Mouse (Mus musculus) MEL (cell line): ENCODE measurements around the gene Ppargc1a. TPM values are rescaled to one million over a fixed set of nuclear protein-coding genes. Genes with fewer than 3 reads are reported as not detected.

Experiments
- DNase-seq: peaks from one replicate; pipeline ENCODE4 v3.0.0; 2011; ENCODE audit warnings: low read depth, low spot score
- H3K27ac ChIP-seq: 2 replicates; pipeline ENCODE4 v1.5.1; 2012; ENCODE audit warnings: low read depth, mild to moderate bottlenecking, control low read depth, low read length, moderate library complexity; ENCODE audit not compliant: control insufficient read depth
- H3K27me3 ChIP-seq, 2 experiments: fragments of 150-350 bp in 1 of 2; sonication (generic) in 1 of 2; 2 replicates each; pipeline ENCODE4 v1.6.1; 2012; ENCODE audit warnings: low read length in 2 of 2, mild to moderate bottlenecking in 2 of 2, improper control_type of control experiment in 1 of 2, moderate library complexity in 1 of 2; ENCODE audit not compliant: insufficient read depth in 2 of 2, control insufficient read depth in 1 of 2
- H3K36me3 ChIP-seq, 2 experiments: 2 replicates each; pipeline ENCODE4 v1.6.1; 2012 to 2014; ENCODE audit warnings: low read length in 2 of 2, improper control_type of control experiment in 1 of 2, inconsistent platforms in 1 of 2, mild to moderate bottlenecking in 1 of 2; ENCODE audit not compliant: insufficient read depth in 2 of 2, control insufficient read depth in 1 of 2
- H3K4me1 ChIP-seq, 2 experiments: fragments of 150-350 bp in 1 of 2; sonication (generic) in 1 of 2; 2 replicates each; pipeline ENCODE4 v1.6.1; 2012; ENCODE audit warnings: low read length in 2 of 2, improper control_type of control experiment in 1 of 2, mild to moderate bottlenecking in 1 of 2; ENCODE audit not compliant: insufficient read depth in 2 of 2, control insufficient read depth in 1 of 2
- H3K4me3 ChIP-seq, 2 experiments: fragments of 150-350 bp in 1 of 2; sonication (generic) in 1 of 2; 2 replicates each; pipeline ENCODE4 v1.5.1; 2012; ENCODE audit warnings: low read depth in 2 of 2, low read length in 2 of 2, mild to moderate bottlenecking in 2 of 2, moderate library complexity in 2 of 2, control low read depth in 1 of 2, improper control_type of control experiment in 1 of 2; ENCODE audit not compliant: control insufficient read depth in 1 of 2, insufficient read depth in 1 of 2
- H3K79me2 ChIP-seq: 2 replicates; pipeline ENCODE4 v1.6.1; 2012; ENCODE audit warnings: mild to moderate bottlenecking, low read length, moderate library complexity; ENCODE audit not compliant: control insufficient read depth, poor library complexity, insufficient read depth
- H3K9ac ChIP-seq: 2 replicates; pipeline ENCODE4 v1.6.1; 2012; ENCODE audit warnings: low read depth, mild to moderate bottlenecking, control low read depth, low read length, moderate library complexity; ENCODE audit not compliant: control insufficient read depth, poor library complexity, severe bottlenecking
- H3K9me3 ChIP-seq: fragments of 150-350 bp; sonication (generic); replicated peaks from 2 replicates; pipeline ENCODE4 v1.6.1; 2012; ENCODE audit warnings: mild to moderate bottlenecking, low read length, improper control_type of control experiment, moderate library complexity; ENCODE audit not compliant: insufficient read depth
- BHLHE40 ChIP-seq: IDR thresholded peaks from 2 replicates; pipeline ENCODE4 v1.6.1; 2012; ENCODE audit warnings: low read depth, mild to moderate bottlenecking, inconsistent platforms, low read length, improper control_type of control experiment, borderline replicate concordance
- CHD1 ChIP-seq: IDR thresholded peaks from 2 replicates; pipeline ENCODE4 v1.6.1; 2012; ENCODE audit warnings: low read depth, mild to moderate bottlenecking, inconsistent platforms, low read length, improper control_type of control experiment
- CHD2 ChIP-seq: IDR thresholded peaks from 2 replicates; pipeline ENCODE4 v1.6.1; 2011; ENCODE audit warnings: low read length, improper control_type of control experiment
- CTCF ChIP-seq, 3 experiments: IDR thresholded peaks in 2 of 3; conservative IDR thresholded peaks in 1 of 3; 2 replicates each; pipeline ENCODE4 v1.5.1; 2011 to 2012; ENCODE audit warnings: low read length in 3 of 3, low read depth in 2 of 3, mild to moderate bottlenecking in 2 of 3, improper control_type of control experiment in 1 of 3, inconsistent platforms in 1 of 3, mixed read lengths in 1 of 3, moderate library complexity in 1 of 3; ENCODE audit not compliant: control insufficient read depth in 1 of 3, insufficient read depth in 1 of 3, poor library complexity in 1 of 3, severe bottlenecking in 1 of 3
- E2F4 ChIP-seq: IDR thresholded peaks from 2 replicates; pipeline ENCODE4 v1.6.1; 2011; ENCODE audit warnings: low read depth, low read length, improper control_type of control experiment, borderline replicate concordance
- EP300 ChIP-seq, 2 experiments: IDR thresholded peaks; 2 replicates each; pipeline ENCODE4 v1.6.1; 2011; ENCODE audit warnings: improper control_type of control experiment in 2 of 2, low read length in 2 of 2, low read depth in 1 of 2, mild to moderate bottlenecking in 1 of 2
- GABPA ChIP-seq: IDR thresholded peaks from 2 replicates; pipeline ENCODE4 v1.6.1; 2012; ENCODE audit warnings: low read depth, mild to moderate bottlenecking, inconsistent platforms, low read length, improper control_type of control experiment, moderate library complexity
- GATA1 ChIP-seq: IDR thresholded peaks from 2 replicates; pipeline ENCODE4 v1.6.1; 2011; ENCODE audit warnings: low read depth, low read length, improper control_type of control experiment
- JUND ChIP-seq: IDR thresholded peaks from 2 replicates; pipeline ENCODE4 v1.6.1; 2011; ENCODE audit warnings: low read depth, mild to moderate bottlenecking, improper control_type of control experiment, low read length
- KAT2A ChIP-seq: conservative IDR thresholded peaks from 2 replicates; pipeline ENCODE4 v1.6.1; 2012; ENCODE audit warnings: low read depth, low read length, improper control_type of control experiment, inconsistent platforms
- MAZ ChIP-seq: IDR thresholded peaks from 2 replicates; pipeline ENCODE4 v1.6.1; 2012; ENCODE audit warnings: low read depth, mild to moderate bottlenecking, inconsistent platforms, low read length, improper control_type of control experiment
- MXI1 ChIP-seq: IDR thresholded peaks from 2 replicates; pipeline ENCODE4 v1.6.1; 2011; ENCODE audit warnings: mild to moderate bottlenecking, low read depth, low read length, improper control_type of control experiment
- MYC ChIP-seq: IDR thresholded peaks from 2 replicates; pipeline ENCODE4 v1.6.1; 2011; ENCODE audit warnings: low read depth, mild to moderate bottlenecking, low read length, improper control_type of control experiment, moderate library complexity
- NELFE ChIP-seq: IDR thresholded peaks from 2 replicates; pipeline ENCODE4 v1.6.1; 2011; ENCODE audit warnings: low read depth, low read length, improper control_type of control experiment
- NRF1 ChIP-seq: IDR thresholded peaks from 2 replicates; pipeline ENCODE4 v1.6.1; 2014; ENCODE audit warnings: low read depth, mild to moderate bottlenecking, inconsistent platforms, low read length, improper control_type of control experiment, moderate library complexity; ENCODE audit not compliant: poor library complexity, insufficient read depth, severe bottlenecking
- POLR2A ChIP-seq, 2 experiments: IDR thresholded peaks; 2 replicates each; pipeline ENCODE4 v1.6.1; 2011 to 2012; ENCODE audit warnings: low read length in 2 of 2, mild to moderate bottlenecking in 2 of 2, control low read depth in 1 of 2, improper control_type of control experiment in 1 of 2, low read depth in 1 of 2, moderate library complexity in 1 of 2; ENCODE audit not compliant: control insufficient read depth in 1 of 2, insufficient read depth in 1 of 2, poor library complexity in 1 of 2
- POLR2AphosphoS2 ChIP-seq: IDR thresholded peaks from 2 replicates; pipeline ENCODE4 v1.6.1; 2011; ENCODE audit warnings: low read length, improper control_type of control experiment
- RAD21 ChIP-seq: IDR thresholded peaks from 2 replicates; pipeline ENCODE4 v1.6.1; 2011; ENCODE audit warnings: mild to moderate bottlenecking, low read depth, low read length, improper control_type of control experiment
- SIN3A ChIP-seq: IDR thresholded peaks from 2 replicates; pipeline ENCODE4 v1.6.1; 2012; ENCODE audit warnings: low read length, improper control_type of control experiment, inconsistent platforms
- SMC3 ChIP-seq: IDR thresholded peaks from 2 replicates; pipeline ENCODE4 v1.6.1; 2011; ENCODE audit warnings: low read depth, low read length, improper control_type of control experiment
- TCF12 ChIP-seq: IDR thresholded peaks from 2 replicates; pipeline ENCODE4 v1.6.1; 2014; ENCODE audit warnings: low read depth, mild to moderate bottlenecking, inconsistent platforms, low read length, improper control_type of control experiment, moderate library complexity
- USF2 ChIP-seq, 2 experiments: IDR thresholded peaks; 2 replicates each; pipeline ENCODE4 v1.6.1; 2011 to 2012; ENCODE audit warnings: improper control_type of control experiment in 2 of 2, low read length in 2 of 2, borderline replicate concordance in 1 of 2, inconsistent platforms in 1 of 2, low read depth in 1 of 2, mild to moderate bottlenecking in 1 of 2; ENCODE audit not compliant: insufficient read depth in 1 of 2
- ZC3H11A ChIP-seq: IDR thresholded peaks from 2 replicates; pipeline ENCODE4 v1.6.1; 2012; ENCODE audit warnings: low read depth, mild to moderate bottlenecking, inconsistent platforms, low read length, improper control_type of control experiment
- ZKSCAN1 ChIP-seq: IDR thresholded peaks from 2 replicates; pipeline ENCODE4 v1.6.1; 2012; ENCODE audit warnings: low read depth, mild to moderate bottlenecking, inconsistent platforms, low read length, improper control_type of control experiment, moderate library complexity
- ZNF384 ChIP-seq: IDR thresholded peaks from 2 replicates; pipeline ENCODE4 v1.6.1; 2012; ENCODE audit warnings: low read depth, mild to moderate bottlenecking, inconsistent platforms, low read length, improper control_type of control experiment
- polyA plus RNA-seq, 2 experiments: library from polyadenylated mRNA; stranded (reverse) in 1 of 2; unstranded in 1 of 2; fragments of >175 nt in 1 of 2; fragments of >200 nt in 1 of 2; gene quantifications; 2 replicates each; pipeline versions ENCODE4 v1.2.1 to v1.2.4; 2012; ENCODE audit warnings: low replicate concordance in 2 of 2, low read depth in 1 of 2; ENCODE audit not compliant: insufficient read length in 2 of 2, insufficient read depth in 1 of 2, missing spikeins in 1 of 2
- total RNA-seq: library from RNA; depleted of rRNA; stranded (reverse); fragments of 300-350 nt; gene quantifications from 2 replicates; pipeline ENCODE4 v1.2.3, GENCODE M21; 2012

Ppargc1a gene
- total and polyA plus RNA-seq, 3 experiments, result 0.04 to 0.06 TPM; not detected in 1

- Histone ChIP-seq H3K4me1 (no peaks in the 10 kb centered on the region), H3K36me3 (no peaks in the 10 kb centered on the region), H3K27ac (no peak overlapping the region), H3K9ac (no peak overlapping the region), H3K4me3 (no peak overlapping the region)
- DNase-seq, result no peak
- TF ChIP-seq E2F4, result no peak
- TF ChIP-seq MXI1, result no peak
- no peak for TF ChIP-seq SIN3A
- no peak for TF ChIP-seq CHD2
- TF ChIP-seq SMC3, result no peak
- TF ChIP-seq BHLHE40, result no peak
- TF ChIP-seq POLR2A (IDR thresholded peaks at IDR 0.05; ENCODE audit: control insufficient read depth in 1 of 2, insufficient read depth in 1 of 2, low read depth in 1 of 2, low read length in 2 of 2, poor library complexity in 1 of 2), result no peak
- no peak for TF ChIP-seq MAZ
- no peak for TF ChIP-seq TCF12
- TF ChIP-seq CTCF (IDR thresholded peaks at IDR 0.05 in 2 of 3, conservative IDR thresholded peaks at IDR 0.05 in 1 of 3; ENCODE audit: control insufficient read depth in 1 of 3, insufficient read depth in 1 of 3, low read depth in 2 of 3, low read length in 3 of 3, poor library complexity in 1 of 3, severe bottlenecking in 1 of 3), result no peak
- TF ChIP-seq ZC3H11A, result no peak
- no peak for TF ChIP-seq NELFE
- no peak for TF ChIP-seq CHD1
- no peak for TF ChIP-seq RAD21
- no peak for TF ChIP-seq ZKSCAN1
- TF ChIP-seq, all 39 proteins: peak for 0
- Histone ChIP-seq H3K9me3 (no peaks in the 10 kb centered on the region), H3K27me3 (peaks cover 0 to 2% of the 10 kb centered on the region in 2 experiments; a peak in 2 of 4 replicates), H3K79me2 (no peaks in the 10 kb centered on the region)
These were observed 14.9 kb downstream of the Ppargc1a start for GRCm38 (mm10) chr5:51552483-51553091.

GRCm38 (mm10) chr5:51551852-51552482, 15.6 kb downstream of the Ppargc1a start:
- DNase-seq, result no peak
- no peaks in the 10 kb centered on the region for H3K4me1 ChIP-seq
- no peak overlapping the region for H3K4me3 ChIP-seq
- H3K36me3 ChIP-seq, result no peaks in the 10 kb centered on the region
- H3K9me3 ChIP-seq, result no peaks in the 10 kb centered on the region
- no peaks in the 10 kb centered on the region for H3K79me2 ChIP-seq
- TF ChIP-seq KAT2A (no peak), USF2 (IDR thresholded peaks at IDR 0.05; ENCODE audit: borderline replicate concordance in 1 of 2, insufficient read depth in 1 of 2, low read depth in 1 of 2, low read length in 2 of 2) (no peak), ZNF384 (no peak), MYC (no peak), NRF1 (no peak), SMC3 (no peak), POLR2AphosphoS2 (no peak), SIN3A (no peak), GABPA (no peak), E2F4 (no peak), EP300 (IDR thresholded peaks at IDR 0.05; ENCODE audit: low read depth in 1 of 2, low read length in 2 of 2) (no peak), JUND (no peak), POLR2A (IDR thresholded peaks at IDR 0.05; ENCODE audit: control insufficient read depth in 1 of 2, insufficient read depth in 1 of 2, low read depth in 1 of 2, low read length in 2 of 2, poor library complexity in 1 of 2) (no peak), BHLHE40 (no peak), GATA1 (no peak)
- peaks cover 0 to 2% of the 10 kb centered on the region in 2 experiments; a peak in 2 of 4 replicates for H3K27me3 ChIP-seq
- H3K27ac ChIP-seq, result no peak overlapping the region
- H3K9ac ChIP-seq, result no peak overlapping the region
